Mouse (Mus musculus) midbrain, embryonic 10.5 days (tissue): ENCODE results near the gene Slc16a3. TPM values are rescaled to one million over a fixed set of nuclear protein-coding genes. Genes with fewer than 3 reads are reported as not detected.

Experiments
- DNase-seq: peaks from one replicate; pipeline ENCODE4 v3.0.0-alpha.2; 2017; ENCODE audit warnings: low spot score
- H3K27ac ChIP-seq: fragments of 300-500 bp; sonication (generic); replicated peaks from 2 replicates; pipeline ENCODE4 v1.5.1; 2016; ENCODE audit warnings: mild to moderate bottlenecking
- H3K27me3 ChIP-seq: fragments of 300-500 bp; sonication (generic); 2 replicates; pipeline ENCODE4 v1.6.1; 2016; ENCODE audit warnings: low read depth, mild to moderate bottlenecking; ENCODE audit not compliant: poor library complexity, severe bottlenecking
- H3K36me3 ChIP-seq: fragments of 300-500 bp; sonication (generic); 2 replicates; pipeline ENCODE4 v1.6.1; 2016; ENCODE audit warnings: mild to moderate bottlenecking, moderate library complexity
- H3K4me1 ChIP-seq: fragments of 300-500 bp; sonication (generic); 2 replicates; pipeline ENCODE4 v1.6.1; 2016
- H3K4me3 ChIP-seq: fragments of 300-500 bp; sonication (generic); 2 replicates; pipeline ENCODE4 v1.5.1; 2016; ENCODE audit warnings: mild to moderate bottlenecking, moderate library complexity
- H3K9me3 ChIP-seq: fragments of 300-500 bp; sonication (generic); replicated peaks from 2 replicates; pipeline ENCODE4 v1.6.1; 2016; ENCODE audit warnings: mild to moderate bottlenecking
- WGBS: fragments of 180-500 bp; shearing (Covaris S2); methylation state at CpG from one replicate; pipeline ENCODE4 v1.1.7; 2016; 5-methylcytosine and 5-hydroxymethylcytosine counted together
- polyA plus RNA-seq: library from polyadenylated mRNA; unstranded; fragments of >200 nt; fragmentation: Nextera tagmentation; extraction: Ambion mirVana; gene quantifications from 2 replicates; pipeline ENCODE4 v1.2.1, GENCODE M21; 2016

Gene Slc16a3
- polyA plus RNA-seq, 1 experiment from 2014 or later, result 215 TPM

DNA sequence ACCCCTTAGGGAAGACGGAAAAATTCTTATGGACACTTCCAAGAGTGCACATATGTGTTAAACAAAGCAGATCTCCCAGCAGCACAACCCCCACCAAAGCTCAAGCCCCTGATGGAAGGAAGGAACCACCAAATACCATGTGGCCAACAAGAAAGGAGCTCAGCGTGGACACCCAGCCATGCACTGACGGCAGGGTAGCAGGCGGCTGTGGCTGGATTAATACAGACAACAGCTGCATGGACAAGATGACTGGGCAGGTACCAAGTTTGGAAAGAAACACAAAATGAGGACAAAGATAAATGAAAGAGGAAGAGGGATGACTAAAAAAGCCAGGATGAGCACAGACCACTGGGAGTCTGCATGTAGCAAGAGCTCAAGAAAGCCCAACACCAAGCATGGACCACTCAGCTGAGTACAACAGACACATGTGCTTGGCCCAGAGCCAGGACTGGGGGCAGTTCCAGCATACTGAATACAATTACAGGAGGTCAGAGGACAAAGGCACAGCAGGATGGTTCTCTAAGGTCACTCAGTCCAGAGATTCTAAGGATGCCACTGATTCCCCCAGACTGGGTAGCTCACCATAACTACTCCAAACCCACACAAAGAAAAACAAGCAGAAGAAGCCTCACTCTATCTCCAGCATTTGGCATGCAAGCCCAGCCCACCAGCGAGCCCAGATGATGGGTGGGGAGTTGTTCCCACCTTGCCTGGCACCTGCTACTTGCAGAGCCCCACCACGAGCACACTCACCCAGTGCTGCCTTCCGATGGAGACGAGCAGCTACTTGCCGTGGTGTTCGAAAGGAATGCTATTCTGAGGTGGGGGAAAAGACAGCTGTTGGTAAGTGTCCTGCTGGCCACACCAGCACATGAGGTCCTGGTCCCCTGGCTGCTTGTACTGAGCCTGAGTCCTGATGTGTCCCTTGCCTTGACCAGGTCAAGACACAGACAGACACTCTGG lies 16.2 kb downstream of the Slc16a3 start:
- H3K4me3 ChIP-seq, result no peak overlapping the region
- DNase-seq, result no peak
- no peak overlapping the region for H3K27ac ChIP-seq
- WGBS, result 89% methylated on average over 10 of the region's 10 CpGs
- H3K9me3 ChIP-seq, result no peaks in the 10 kb centered on the region
- no peaks in the 10 kb centered on the region for H3K27me3 ChIP-seq
- peaks cover 8% of the 10 kb centered on the region for H3K4me1 ChIP-seq
- peaks cover 100% of the 10 kb centered on the region for H3K36me3 ChIP-seq

DNA sequence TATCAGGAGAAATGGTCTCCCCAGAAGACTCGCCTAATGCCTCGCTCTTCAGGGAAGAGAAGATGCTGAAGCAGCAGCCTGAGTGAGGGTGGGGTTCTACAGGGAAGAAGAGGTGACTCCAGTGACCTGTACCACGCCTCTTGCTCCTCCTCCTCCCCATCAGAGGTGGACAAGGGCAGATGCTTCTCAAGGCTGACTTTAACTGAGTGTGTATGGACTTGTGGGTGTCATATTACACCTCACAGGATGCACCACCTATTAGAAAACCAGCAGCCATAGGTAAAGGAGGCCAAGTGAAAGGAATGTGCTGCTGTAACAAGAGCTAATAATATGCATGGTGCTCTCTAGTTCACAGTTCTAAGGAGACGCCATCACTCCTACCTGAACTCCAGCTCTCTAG lies 17.3 kb downstream of the Slc16a3 start:
- Histone ChIP-seq H3K27me3 (no peaks in the 10 kb centered on the region), H3K4me3 (no peak overlapping the region), H3K4me1 (peaks cover 8% of the 10 kb centered on the region), H3K9me3 (no peaks in the 10 kb centered on the region), H3K36me3 (peaks cover 100% of the 10 kb centered on the region), H3K27ac (no peak overlapping the region)
- 88% methylated on average over 4 of the region's 4 CpGs for WGBS
- no peak for DNase-seq

- H3K27me3 ChIP-seq, result no peaks in the 10 kb centered on the region
- 98% methylated on average over 5 of the region's 5 CpGs for WGBS
- peaks cover 2% of the 10 kb centered on the region for H3K4me1 ChIP-seq
- no peaks in the 10 kb centered on the region for H3K9me3 ChIP-seq
- no peak overlapping the region for H3K27ac ChIP-seq
- H3K4me3 ChIP-seq, result no peak overlapping the region
- peaks cover 100% of the 10 kb centered on the region for H3K36me3 ChIP-seq
- no peak for DNase-seq
These were observed 21.5 kb downstream of the Slc16a3 start for GRCm38 (mm10) chr11:120969742-120970141.

GRCm38 (mm10) chr11:120971237-120971636 lies 23.0 kb downstream of the Slc16a3 start:
- Histone ChIP-seq H3K9me3 (no peaks in the 10 kb centered on the region), H3K4me3 (no peak overlapping the region), H3K4me1 (no peaks in the 10 kb centered on the region), H3K27ac (no peak overlapping the region), H3K27me3 (no peaks in the 10 kb centered on the region), H3K36me3 (peaks cover 100% of the 10 kb centered on the region)
- WGBS, result 96% methylated on average over 5 of the region's 5 CpGs
- DNase-seq, result no peak

DNA sequence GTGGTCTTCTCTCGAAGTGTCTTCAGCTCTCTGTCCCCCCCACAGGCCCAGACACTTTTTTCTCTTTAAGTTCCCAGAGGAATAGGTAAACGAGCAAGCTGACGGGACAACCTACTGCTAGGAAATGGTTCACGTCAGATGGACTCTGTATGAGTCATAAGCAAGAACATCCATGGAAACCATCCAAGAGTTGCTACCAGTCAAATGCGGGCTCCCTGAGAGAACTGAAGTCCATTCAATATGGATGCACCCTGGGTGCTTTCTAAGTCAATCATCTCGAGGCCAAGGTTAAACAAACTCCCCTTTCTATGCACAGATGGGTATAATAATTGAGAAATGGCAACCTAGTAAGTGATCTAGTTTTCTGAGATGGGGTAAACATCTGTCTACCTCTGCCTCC lies 25.0 kb downstream of the Slc16a3 start:
- Histone ChIP-seq H3K27me3 (no peaks in the 10 kb centered on the region), H3K4me3 (no peak overlapping the region), H3K27ac (no peak overlapping the region), H3K36me3 (peaks cover 100% of the 10 kb centered on the region), H3K9me3 (no peaks in the 10 kb centered on the region), H3K4me1 (no peaks in the 10 kb centered on the region)
- no peak for DNase-seq
- 90% methylated on average over 6 of the region's 6 CpGs for WGBS

- DNase-seq, result no peak
- Histone ChIP-seq H3K4me3 (no peak overlapping the region), H3K27ac (no peak overlapping the region), H3K27me3 (no peaks in the 10 kb centered on the region), H3K36me3 (peaks cover 99% of the 10 kb centered on the region), H3K9me3 (no peaks in the 10 kb centered on the region), H3K4me1 (no peaks in the 10 kb centered on the region)
- 93% methylated on average over 8 of the region's 8 CpGs for WGBS
These were observed 31.6 kb downstream of the Slc16a3 start for GRCm38 (mm10) chr11:120979711-120980426.

DNA sequence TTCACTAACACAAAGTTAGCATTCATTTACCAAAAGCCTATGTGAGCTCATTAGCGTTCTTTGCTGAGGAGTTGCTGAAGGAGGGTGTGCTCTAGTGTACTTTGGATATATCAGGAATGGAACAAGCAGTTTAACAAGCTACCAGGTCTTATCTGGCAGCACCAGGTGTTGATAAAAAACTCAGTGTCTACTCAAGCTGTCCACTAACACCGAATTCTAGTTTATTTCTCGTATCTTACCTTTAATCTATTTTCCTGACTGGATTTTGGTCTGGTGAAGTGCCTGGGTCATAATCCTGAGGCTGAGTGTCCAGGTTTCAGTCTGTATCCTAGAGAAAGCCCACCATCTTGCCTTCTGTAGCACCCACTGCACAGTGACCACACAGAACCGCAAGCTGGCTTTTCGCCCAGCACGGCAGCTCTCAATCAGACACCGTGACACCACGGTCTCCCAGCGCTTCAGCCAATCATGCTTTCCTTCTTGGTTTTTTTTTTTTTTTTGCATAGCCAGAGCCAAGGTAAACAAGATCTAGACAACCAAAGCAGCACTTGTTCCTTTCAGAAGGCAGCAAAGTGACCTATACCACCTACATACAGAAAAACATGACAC lies 32.3 kb downstream of the Slc16a3 start:
- Histone ChIP-seq H3K9me3 (no peaks in the 10 kb centered on the region), H3K4me3 (no peak overlapping the region), H3K27me3 (no peaks in the 10 kb centered on the region), H3K4me1 (no peaks in the 10 kb centered on the region), H3K36me3 (peaks cover 99% of the 10 kb centered on the region), H3K27ac (no peak overlapping the region)
- 96% methylated on average over 9 of the region's 9 CpGs for WGBS
- DNase-seq, result no peak

GRCm38 (mm10) chr11:120981661-120982060 lies 33.4 kb downstream of the Slc16a3 start:
- H3K9me3 ChIP-seq, result no peaks in the 10 kb centered on the region
- no peak overlapping the region for H3K4me3 ChIP-seq
- H3K36me3 ChIP-seq, result peaks cover 99% of the 10 kb centered on the region
- no peaks in the 10 kb centered on the region for H3K4me1 ChIP-seq
- no peak for DNase-seq
- H3K27me3 ChIP-seq, result no peaks in the 10 kb centered on the region
- 90% methylated on average over 4 of the region's 4 CpGs for WGBS
- H3K27ac ChIP-seq, result no peak overlapping the region

GRCm38 (mm10) chr11:120982459-120982858 lies 34.2 kb downstream of the Slc16a3 start:
- DNase-seq, result no peak
- Histone ChIP-seq H3K4me3 (no peak overlapping the region), H3K36me3 (peaks cover 99% of the 10 kb centered on the region)

GRCm38 (mm10) chr11:120984448-120985330 lies 36.4 kb downstream of the Slc16a3 start:
- DNase-seq, result no peak
- no peak overlapping the region for H3K27ac ChIP-seq
- no peaks in the 10 kb centered on the region for H3K9me3 ChIP-seq
- WGBS, result 84% methylated on average over 4 of the region's 4 CpGs
- no peaks in the 10 kb centered on the region for H3K27me3 ChIP-seq
- peaks cover 94% of the 10 kb centered on the region for H3K36me3 ChIP-seq
- no peak overlapping the region for H3K4me3 ChIP-seq
- peaks cover 21% of the 10 kb centered on the region for H3K4me1 ChIP-seq

More at GRCm38 (mm10) chr11:120982459-120982858, 34.2 kb downstream of the Slc16a3 start:
- H3K27me3 ChIP-seq, result no peaks in the 10 kb centered on the region
- H3K4me1 ChIP-seq, result no peaks in the 10 kb centered on the region
- no peaks in the 10 kb centered on the region for H3K9me3 ChIP-seq
- H3K27ac ChIP-seq, result no peak overlapping the region

GRCm38 (mm10) chr11:120987608-120988007 lies 39.3 kb downstream of the Slc16a3 start:
- no peaks in the 10 kb centered on the region for H3K27me3 ChIP-seq
- H3K36me3 ChIP-seq, result peaks cover 66% of the 10 kb centered on the region
- no peak for DNase-seq
- no peak overlapping the region for H3K4me3 ChIP-seq
- 92% methylated on average over 3 of the region's 3 CpGs for WGBS
- H3K9me3 ChIP-seq, result no peaks in the 10 kb centered on the region
- no peak overlapping the region for H3K27ac ChIP-seq
- peaks cover 37% of the 10 kb centered on the region for H3K4me1 ChIP-seq

GRCm38 (mm10) chr11:120988410-120988809 lies 40.1 kb downstream of the Slc16a3 start:
- Histone ChIP-seq H3K4me3 (peak overlapping the region; percentile 100), H3K27me3 (no peaks in the 10 kb centered on the region), H3K27ac (no peak overlapping the region; the same call in 1 of the 2 replicates), H3K9me3 (no peaks in the 10 kb centered on the region), H3K4me1 (peaks cover 40% of the 10 kb centered on the region), H3K36me3 (peaks cover 58% of the 10 kb centered on the region)
- DNase-seq, result no peak
- WGBS, result 86% methylated on average over 4 of the region's 4 CpGs
